Mouse (Mus musculus): ENCODE results near the gene Adamts17. TPM values are rescaled to one million over a fixed set of nuclear protein-coding genes. Genes with fewer than 3 reads are reported as not detected.

Adamts17 gene
- total RNA-seq, 2 experiments from 2014 or later = 1.5 to 2.7 TPM

GRCm38 (mm10) chr7:67115056-67115455 lies 275.5 kb downstream of the Adamts17 start:
- DNase-seq (ENCODE audit: low spot score) = no peak

GRCm38 (mm10) chr7:67135140-67135539 lies 295.6 kb downstream of the Adamts17 start:
- no peak for DNase-seq (ENCODE audit: low spot score)
- intact Hi-C loops (cut with DNase I) = no loop called here

More at GRCm38 (mm10) chr7:67115056-67115455, 275.5 kb downstream of the Adamts17 start:
- intact Hi-C loops (cut with DNase I) = no loop called here

- intact Hi-C loops (cut with DNase I) = no loop called here
Measured at GRCm38 (mm10) chr7:67142347-67143015, 302.9 kb downstream of the Adamts17 start.

GRCm38 (mm10) chr7:67145748-67146147 lies 306.2 kb downstream of the Adamts17 start:
- intact Hi-C loops (cut with DNase I) = no loop called here
- DNase-seq (ENCODE audit: low spot score) = no peak

More at GRCm38 (mm10) chr7:67142347-67143015, 302.9 kb downstream of the Adamts17 start:
- no peak for DNase-seq (ENCODE audit: low spot score)

- intact Hi-C loops (cut with DNase I) = no loop called here
- DNase-seq (ENCODE audit: low spot score) = no peak
Measured at GRCm38 (mm10) chr7:67146151-67146550, 306.6 kb downstream of the Adamts17 start.

- no peak for DNase-seq (ENCODE audit: low spot score)
- intact Hi-C loops (cut with DNase I) = no loop called here
Measured at GRCm38 (mm10) chr7:67149707-67150106, 310.2 kb downstream of the Adamts17 start.

GRCm38 (mm10) chr7:67152626-67153025 lies 313.1 kb downstream of the Adamts17 start:
- no peak for DNase-seq (ENCODE audit: low spot score)
- intact Hi-C loops (cut with DNase I) = no loop called here

GRCm38 (mm10) chr7:67162135-67162534 lies 322.6 kb downstream of the Adamts17 start:
- intact Hi-C loops (cut with DNase I) = no loop called here
- DNase-seq (ENCODE audit: low spot score) = no peak

- intact Hi-C loops (cut with DNase I) = no loop called here
Measured at GRCm38 (mm10) chr7:67168288-67168687, 328.8 kb downstream of the Adamts17 start.

GRCm38 (mm10) chr7:67168763-67169569 lies 329.4 kb downstream of the Adamts17 start:
- DNase-seq (ENCODE audit: low spot score) = no peak
- intact Hi-C loops (cut with DNase I) = no loop called here

More at GRCm38 (mm10) chr7:67168288-67168687, 328.8 kb downstream of the Adamts17 start:
- DNase-seq (ENCODE audit: low spot score) = no peak

GRCm38 (mm10) chr7:67173522-67174195 lies 334.1 kb downstream of the Adamts17 start:
- no peak for DNase-seq (ENCODE audit: low spot score)
- intact Hi-C loops (cut with DNase I) = no loop called here

GRCm38 (mm10) chr7:67183786-67184185 lies 344.3 kb downstream of the Adamts17 start:
- intact Hi-C loops (cut with DNase I) = no loop called here
- DNase-seq (ENCODE audit: low spot score) = no peak

GRCm38 (mm10) chr7:67199412-67199811 lies 359.9 kb downstream of the Adamts17 start:
- intact Hi-C loops (cut with DNase I) = loop anchor here (1.0 to 5.0 kb wide), 3 partner anchors 147 to 379 kb away; no protein-coding TSS in a partner anchor
- DNase-seq (ENCODE audit: low spot score) = no peak

Other genes with a start within 250 kb of the Adamts17 start
- 1 to 10 TPM; 8.0 to 9.2 TPM for gene Asb7, start 150.1 kb upstream of the Adamts17 start, total RNA-seq (2021)
- 1 to 10 TPM; 3.4 to 4.3 TPM for gene Lins1, start 149.8 kb upstream of the Adamts17 start, total RNA-seq (2021)
- gene Cers3, start 96.2 kb upstream of the Adamts17 start, total RNA-seq (2021) = under 1 TPM; 0.11 to 0.13 TPM